Mouse (Mus musculus) cerebellum, adult 11 months (tissue): ENCODE measurements at regions not wholly inside any gene's neighbourhood (a gene's known extent, or its start where the extent isn't known, plus 50 kb on each side); places are given as distances from the start of the nearest gene placed in this dataset.
A peak's percentile ranks its signal among the peaks of the same experiment; 100 is the strongest.

Source experiments
- DNase-seq: peaks from one replicate; pipeline ENCODE4 v3.0.0; 2022

- DNase-seq: no peak
Observed at GRCm38 (mm10) chr4:105327711-105328471, 170.7 kb downstream of the Plpp3 start.

GRCm38 (mm10) chr4:105328776-105329175 is 171.6 kb downstream of the Plpp3 start:
- DNase-seq: peak; percentile 6

GRCm38 (mm10) chr4:105332081-105332480 is 174.9 kb downstream of the Plpp3 start:
- no peak for DNase-seq

- DNase-seq: no peak
Observed at GRCm38 (mm10) chr4:105335872-105336271, 178.7 kb downstream of the Plpp3 start.

GRCm38 (mm10) chr4:105336557-105336956 is 179.4 kb downstream of the Plpp3 start:
- DNase-seq: no peak

- no peak for DNase-seq
Observed at GRCm38 (mm10) chr4:105338131-105338530, 181.0 kb downstream of the Plpp3 start.

GRCm38 (mm10) chr4:105338861-105339260 is 181.7 kb downstream of the Plpp3 start:
- DNase-seq: no peak

- no peak for DNase-seq
Observed at GRCm38 (mm10) chr4:105341274-105341673, 184.1 kb downstream of the Plpp3 start.

- DNase-seq: no peak
Observed at GRCm38 (mm10) chr4:105346846-105347245, 189.7 kb downstream of the Plpp3 start.

GRCm38 (mm10) chr4:105347911-105348310 is 190.8 kb downstream of the Plpp3 start:
- DNase-seq: no peak

GRCm38 (mm10) chr4:105349316-105350207 is 192.4 kb downstream of the Plpp3 start:
- DNase-seq: no peak

- DNase-seq: no peak
Observed at GRCm38 (mm10) chr4:105352342-105352741, 195.2 kb downstream of the Plpp3 start.

- no peak for DNase-seq
Observed at GRCm38 (mm10) chr4:105352953-105353352, 195.8 kb downstream of the Plpp3 start.

- DNase-seq: no peak
Observed at GRCm38 (mm10) chr4:105354097-105354496, 196.9 kb downstream of the Plpp3 start.

- DNase-seq: no peak
Observed at GRCm38 (mm10) chr4:105356616-105357015, 199.5 kb downstream of the Plpp3 start.

GRCm38 (mm10) chr4:105358725-105359124 is 201.6 kb downstream of the Plpp3 start:
- no peak for DNase-seq

- no peak for DNase-seq
Observed at GRCm38 (mm10) chr4:105364496-105364895, 207.3 kb downstream of the Plpp3 start.

GRCm38 (mm10) chr4:105365076-105365475 is 207.9 kb downstream of the Plpp3 start:
- DNase-seq: no peak

- DNase-seq: no peak
Observed at GRCm38 (mm10) chr4:105376591-105376990, 219.4 kb downstream of the Plpp3 start.

- no peak for DNase-seq
Observed at GRCm38 (mm10) chr4:105377469-105378187, 220.5 kb downstream of the Plpp3 start.

- no peak for DNase-seq
Observed at GRCm38 (mm10) chr4:105384826-105385225, 227.7 kb downstream of the Plpp3 start.

GRCm38 (mm10) chr4:105385481-105385880 is 228.3 kb downstream of the Plpp3 start:
- DNase-seq: no peak

GRCm38 (mm10) chr4:105390378-105390777 is 233.2 kb downstream of the Plpp3 start:
- DNase-seq: no peak
